Mouse (Mus musculus): ENCODE measurements around the gene Tnks2. TPM values are rescaled to one million over a fixed set of nuclear protein-coding genes. Genes with fewer than 3 reads are reported as not detected.

Tnks2 gene
- polyA plus RNA-seq, 1 experiment from 2014 or later: 47.6 TPM

DNA sequence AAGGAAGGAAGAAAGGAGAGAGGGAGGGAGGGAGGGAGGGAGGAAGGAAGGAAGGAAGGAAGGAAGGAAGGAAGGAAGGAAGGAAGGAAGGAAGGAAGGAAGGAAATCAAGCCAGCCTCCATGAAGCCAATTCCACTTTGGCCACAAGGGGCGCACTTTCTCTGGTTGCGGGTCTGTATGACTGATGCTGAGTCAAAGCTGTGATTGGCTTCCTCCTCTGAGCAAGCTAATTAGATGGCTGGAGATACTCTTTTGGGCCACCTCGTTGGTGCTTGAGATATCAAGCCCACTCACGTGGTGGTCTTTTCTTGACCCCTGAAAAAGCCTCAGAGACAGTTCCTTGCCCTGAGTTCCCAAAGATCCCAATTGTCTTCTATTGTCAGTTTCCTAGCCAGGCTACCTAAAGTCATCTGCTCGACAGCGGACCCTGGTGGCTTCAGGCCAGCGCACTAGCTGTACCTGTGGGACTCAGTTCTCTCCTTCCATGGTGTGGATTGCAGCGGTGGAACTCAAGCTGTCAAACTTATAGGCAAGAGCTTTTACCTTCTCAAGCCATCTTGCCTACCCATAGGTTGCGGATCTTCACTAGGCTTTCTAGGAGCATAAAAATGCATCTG lies 75.8 kb downstream of the Tnks2 start:
- no peak for ATAC-seq (ENCODE audit: borderline replicate concordance, extremely low read depth, low FRiP score, low TSS enrichment)
- H3K9ac ChIP-seq: no peak overlapping the region
- no peak overlapping the region for H3K4me3 ChIP-seq
- H3K27ac ChIP-seq: no peak overlapping the region
- H3K27me3 ChIP-seq: no peaks in the 10 kb centered on the region
- H3K9me3 ChIP-seq: no peaks in the 10 kb centered on the region
- H3K4me1 ChIP-seq: peaks cover 3% of the 10 kb centered on the region; the same call in 1 of the 2 replicates
- no peak overlapping the region for H3K4me2 ChIP-seq
- no peaks in the 10 kb centered on the region for H3K36me3 ChIP-seq
- WGBS: 21% methylated on average over 9 of the region's 9 CpGs

DNA sequence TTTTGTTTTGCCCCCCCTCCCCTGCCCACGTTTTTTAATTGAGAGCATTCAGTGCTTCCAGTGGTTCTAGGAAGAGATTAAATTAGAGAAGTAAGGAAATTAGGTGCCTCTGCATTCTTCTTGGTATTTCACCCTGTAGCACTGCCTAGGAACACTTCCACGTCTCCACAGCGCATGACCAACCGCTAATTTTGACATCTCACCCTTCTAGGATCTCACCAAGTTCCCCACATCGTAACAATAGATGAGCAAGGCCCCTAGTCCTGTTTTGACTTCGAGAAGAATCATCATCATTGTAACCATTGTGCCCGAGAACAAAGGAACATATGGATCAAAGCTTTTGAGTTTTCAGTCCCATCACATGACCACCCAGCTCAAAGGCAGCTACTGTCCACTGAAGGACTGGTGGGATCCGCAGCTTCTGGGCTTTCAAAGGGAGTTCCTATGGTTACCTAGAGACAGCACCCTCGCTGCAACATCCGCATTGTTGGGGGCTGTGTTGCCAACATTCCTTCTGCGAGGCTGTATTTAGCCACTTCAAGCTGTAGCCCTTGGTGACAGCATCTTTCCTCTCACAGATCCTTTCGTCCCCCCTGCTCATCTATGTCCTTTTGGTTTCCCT lies 76.5 kb downstream of the Tnks2 start:
- ATAC-seq (ENCODE audit: borderline replicate concordance, extremely low read depth, low FRiP score, low TSS enrichment): no peak
- Histone ChIP-seq H3K9me3 (no peaks in the 10 kb centered on the region), H3K27ac (no peak overlapping the region), H3K36me3 (no peaks in the 10 kb centered on the region), H3K9ac (no peak overlapping the region), H3K4me2 (no peak overlapping the region), H3K27me3 (no peaks in the 10 kb centered on the region), H3K4me3 (no peak overlapping the region), H3K4me1 (no peaks in the 10 kb centered on the region)
- WGBS: 53% methylated on average over 12 of the region's 12 CpGs

DNA sequence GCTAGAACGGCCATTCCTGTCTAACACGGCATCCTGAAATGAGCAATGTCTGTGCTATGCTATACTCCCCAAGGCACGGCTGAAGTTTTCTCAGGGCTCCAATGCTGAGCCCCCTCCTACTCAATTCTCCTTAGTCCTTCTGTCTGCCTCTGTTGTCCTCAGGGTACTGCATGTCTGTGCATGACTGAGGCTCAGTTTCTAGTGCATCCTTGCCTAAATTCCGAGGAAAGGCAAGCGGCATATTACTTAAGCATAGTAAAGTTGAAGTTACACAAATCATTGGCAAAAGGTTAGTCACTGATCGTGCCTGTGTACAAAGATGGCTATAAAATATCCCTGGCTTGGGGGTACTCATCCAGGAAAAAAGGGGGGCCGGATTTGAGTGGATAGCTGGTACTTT lies 79.0 kb downstream of the Tnks2 start:
- Histone ChIP-seq H3K9me3 (no peaks in the 10 kb centered on the region), H3K4me2 (no peak overlapping the region), H3K27me3 (no peaks in the 10 kb centered on the region), H3K27ac (no peak overlapping the region), H3K4me1 (peaks cover 9% of the 10 kb centered on the region), H3K9ac (no peak overlapping the region), H3K4me3 (no peak overlapping the region), H3K36me3 (no peaks in the 10 kb centered on the region)
- 69% methylated on average over 7 of the region's 7 CpGs for WGBS
- ATAC-seq (ENCODE audit: borderline replicate concordance, extremely low read depth, low FRiP score, low TSS enrichment): no peak

DNA sequence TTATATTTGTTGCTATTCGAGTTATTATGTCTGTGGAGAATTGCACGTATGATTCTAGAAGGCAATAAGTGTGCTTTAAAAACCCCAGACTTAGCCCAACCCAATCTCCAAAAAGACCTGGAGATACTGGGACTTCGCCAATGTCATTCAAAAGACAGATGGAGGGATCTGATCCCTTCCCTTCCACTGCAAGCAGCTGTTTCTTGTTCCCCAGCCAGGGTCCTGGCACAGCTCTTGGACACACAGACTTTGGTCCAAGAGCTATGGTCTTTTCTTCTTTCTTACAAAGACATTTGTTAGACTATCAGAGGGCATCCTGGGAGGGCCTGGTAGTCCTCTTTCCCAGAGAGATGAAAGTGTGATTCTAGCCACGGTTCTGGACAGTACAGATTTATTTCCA lies 82.2 kb downstream of the Tnks2 start:
- 66% methylated on average over 4 of the region's 4 CpGs for WGBS
- Histone ChIP-seq H3K4me2 (no peak overlapping the region), H3K27me3 (no peaks in the 10 kb centered on the region), H3K27ac (no peak overlapping the region), H3K4me1 (peaks cover 14% of the 10 kb centered on the region), H3K9me3 (no peaks in the 10 kb centered on the region), H3K9ac (no peak overlapping the region), H3K36me3 (no peaks in the 10 kb centered on the region), H3K4me3 (no peak overlapping the region)
- no peak for ATAC-seq (ENCODE audit: borderline replicate concordance, extremely low read depth, low FRiP score, low TSS enrichment)

DNA sequence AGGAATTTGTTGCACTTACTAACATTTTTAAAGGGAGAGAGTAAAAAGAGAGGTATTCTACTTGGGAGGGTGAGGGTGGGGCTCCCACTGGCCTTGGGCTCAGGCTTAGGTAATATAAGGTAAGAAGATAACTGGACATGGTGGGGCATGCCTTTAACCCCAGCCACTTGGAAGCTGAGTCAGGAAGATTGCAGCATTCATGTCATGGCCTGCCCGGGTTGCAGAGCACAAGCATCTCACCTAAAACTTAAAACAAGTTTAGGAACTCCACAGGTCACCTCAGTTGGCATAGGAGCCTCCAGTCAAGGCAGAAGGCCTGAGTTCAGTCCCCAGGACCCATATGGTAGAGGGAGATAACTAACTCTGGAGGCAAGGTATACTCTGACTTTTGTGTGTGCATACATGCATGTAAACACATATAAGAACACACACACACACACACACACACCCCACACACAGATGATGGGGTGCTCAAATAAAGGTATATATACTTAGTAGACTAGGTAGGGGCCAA lies 82.9 kb downstream of the Tnks2 start:
- H3K4me1 ChIP-seq: peaks cover 14% of the 10 kb centered on the region
- no peak overlapping the region for H3K4me3 ChIP-seq
- WGBS: 78% methylated on average over 1 of the region's 1 CpGs
- no peaks in the 10 kb centered on the region for H3K9me3 ChIP-seq
- H3K36me3 ChIP-seq: no peaks in the 10 kb centered on the region
- no peaks in the 10 kb centered on the region for H3K27me3 ChIP-seq
- no peak overlapping the region for H3K9ac ChIP-seq
- ATAC-seq (ENCODE audit: borderline replicate concordance, extremely low read depth, low FRiP score, low TSS enrichment): no peak
- H3K27ac ChIP-seq: no peak overlapping the region
- no peak overlapping the region for H3K4me2 ChIP-seq

DNA sequence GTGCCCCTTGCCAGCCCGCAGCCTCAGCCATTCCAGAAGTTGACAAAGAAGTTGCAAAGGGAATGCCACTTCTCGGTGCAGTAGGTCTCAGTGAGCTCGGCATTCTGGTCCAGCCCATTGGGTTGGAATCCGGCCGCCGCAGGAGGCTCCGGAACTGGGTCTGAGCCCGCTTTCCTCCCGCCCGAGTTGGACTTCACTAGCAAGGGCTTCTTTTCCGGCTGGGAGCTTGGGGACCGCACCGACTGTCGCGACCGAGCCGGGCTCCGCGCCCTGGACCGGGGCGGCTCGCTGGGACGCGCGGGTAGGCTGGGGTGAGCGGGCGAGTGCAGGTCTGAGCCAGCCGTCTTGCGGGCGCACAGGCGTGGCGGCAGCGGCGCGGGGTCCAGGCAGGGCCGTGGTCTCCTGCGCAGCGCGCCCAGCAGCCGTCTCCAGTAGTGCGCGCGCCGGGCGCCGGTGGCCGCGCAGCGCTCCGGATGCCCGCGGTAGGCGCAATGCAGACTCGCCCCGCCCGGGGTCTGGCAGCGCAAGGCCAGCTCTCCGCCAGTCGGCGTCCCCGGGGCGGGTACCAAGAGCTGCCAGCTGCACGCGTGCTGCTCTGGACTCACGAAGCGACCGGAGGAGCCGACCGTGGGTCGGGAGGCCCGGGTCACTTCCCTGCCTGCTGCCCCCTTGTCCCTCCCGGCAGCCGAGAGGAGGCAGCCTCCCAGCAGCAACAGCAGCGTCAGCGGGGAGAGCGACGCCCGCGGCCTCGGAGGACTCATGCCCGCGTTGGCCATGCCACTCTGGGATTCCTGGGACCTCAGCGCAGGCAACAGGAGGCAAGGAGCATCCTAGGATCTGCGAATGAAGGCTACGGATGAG lies 84.6 kb downstream of the Tnks2 start:
- peak; percentile 88 for ATAC-seq (ENCODE audit: borderline replicate concordance, extremely low read depth, low FRiP score, low TSS enrichment)
- WGBS: under 1% methylated on average over 74 of the region's 85 CpGs

DNA sequence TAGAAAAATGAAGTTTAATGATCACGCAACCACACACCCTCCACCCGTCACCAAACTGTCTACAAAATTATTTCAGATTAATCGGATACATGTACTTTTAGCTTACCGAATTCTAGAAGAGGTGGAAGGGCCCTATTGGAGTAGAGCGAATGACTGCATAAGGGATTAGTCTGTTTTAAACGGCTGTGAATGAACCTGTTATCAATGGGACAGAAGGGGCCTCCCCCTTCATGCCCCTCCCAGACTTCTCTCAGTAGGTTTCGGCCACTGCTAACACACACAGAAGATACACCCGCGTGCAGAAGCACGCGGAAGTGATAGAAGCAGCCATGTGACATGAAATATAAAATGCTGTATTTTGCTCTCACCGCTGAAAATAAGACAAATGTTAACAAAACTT lies 85.4 kb downstream of the Tnks2 start, which contains the start of gene Fgfbp3:
Gene Fgfbp3, minus strand, starts transcription at position 150 of the 400 bp plus-strand sequence.
- ATAC-seq (ENCODE audit: borderline replicate concordance, extremely low read depth, low FRiP score, low TSS enrichment): no peak
- Histone ChIP-seq H3K9me3 (no peaks in the 10 kb centered on the region), H3K4me1 (peaks cover 19% of the 10 kb centered on the region), H3K36me3 (no peaks in the 10 kb centered on the region), H3K27ac (peak within 1 kb of the TSS; percentile 95), H3K27me3 (no peaks in the 10 kb centered on the region), H3K4me2 (peak within 1 kb of the TSS; percentile 79), H3K4me3 (peak within 1 kb of the TSS; percentile 81), H3K9ac (peak within 1 kb of the TSS; percentile 72)
- WGBS: 11% methylated on average over 12 of the region's 12 CpGs

More for the DNA sequence above, 84.6 kb downstream of the Tnks2 start:
- no peaks in the 10 kb centered on the region for H3K27me3 ChIP-seq
- peak overlapping the region; percentile 79 for H3K4me2 ChIP-seq
- H3K9ac ChIP-seq: peak overlapping the region; percentile 72
- peaks cover 19% of the 10 kb centered on the region for H3K4me1 ChIP-seq
- peak overlapping the region; percentile 95 for H3K27ac ChIP-seq
- H3K4me3 ChIP-seq: peak overlapping the region; percentile 81
- no peaks in the 10 kb centered on the region for H3K36me3 ChIP-seq
- H3K9me3 ChIP-seq: no peaks in the 10 kb centered on the region

DNA sequence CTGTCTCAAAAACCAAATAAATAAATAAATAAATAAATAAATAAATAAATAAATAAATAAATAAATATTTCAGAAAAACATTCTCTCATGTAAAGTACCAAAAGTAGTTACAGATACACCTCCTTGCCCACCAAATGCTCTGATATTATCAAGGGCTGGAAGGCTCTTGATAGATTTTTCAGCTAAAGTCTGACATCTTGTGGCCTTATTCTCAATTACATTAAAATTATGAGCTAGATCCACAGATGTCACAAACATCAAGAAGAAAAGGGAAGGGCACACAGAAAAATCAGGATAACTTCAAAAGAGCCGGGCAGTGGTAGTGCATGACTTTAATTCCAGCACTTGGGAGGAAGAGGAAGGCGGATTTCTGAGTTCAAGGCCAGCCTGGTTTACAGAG lies 88.0 kb downstream of the Tnks2 start:
- H3K27ac ChIP-seq: peak overlapping the region; percentile 80
- no peaks in the 10 kb centered on the region for H3K36me3 ChIP-seq
- H3K4me3 ChIP-seq: no peak overlapping the region
- peaks cover 29% of the 10 kb centered on the region for H3K4me1 ChIP-seq
- H3K27me3 ChIP-seq: no peaks in the 10 kb centered on the region
- H3K4me2 ChIP-seq: no peak overlapping the region
- H3K9me3 ChIP-seq: no peaks in the 10 kb centered on the region
- H3K9ac ChIP-seq: no peak overlapping the region
- WGBS: 19% methylated on average over 2 of the region's 2 CpGs
- no peak for ATAC-seq (ENCODE audit: borderline replicate concordance, extremely low read depth, low FRiP score, low TSS enrichment)

DNA sequence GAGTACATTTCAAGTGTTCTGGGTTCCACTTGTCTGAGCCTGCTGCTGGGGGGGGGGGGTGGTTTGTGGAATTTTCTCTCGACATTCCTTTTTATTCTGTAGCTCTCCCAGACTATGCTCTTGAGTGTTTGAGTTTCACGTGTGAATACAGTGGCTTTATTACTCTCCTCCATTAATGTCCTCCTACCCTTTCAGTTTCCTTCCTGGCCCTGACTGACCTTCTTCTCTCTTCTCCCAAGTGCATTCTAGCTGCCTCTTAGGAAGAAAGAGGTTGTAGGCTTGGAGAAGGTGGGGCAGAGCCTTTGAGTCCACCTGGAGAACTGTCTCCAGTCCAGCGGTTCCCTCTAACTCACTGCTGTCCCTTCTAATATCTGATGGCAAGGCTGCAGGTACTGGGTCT lies 88.9 kb downstream of the Tnks2 start:
- peak; percentile 8; the same call in 1 of the 2 replicates for ATAC-seq (ENCODE audit: borderline replicate concordance, extremely low read depth, low FRiP score, low TSS enrichment)

DNA sequence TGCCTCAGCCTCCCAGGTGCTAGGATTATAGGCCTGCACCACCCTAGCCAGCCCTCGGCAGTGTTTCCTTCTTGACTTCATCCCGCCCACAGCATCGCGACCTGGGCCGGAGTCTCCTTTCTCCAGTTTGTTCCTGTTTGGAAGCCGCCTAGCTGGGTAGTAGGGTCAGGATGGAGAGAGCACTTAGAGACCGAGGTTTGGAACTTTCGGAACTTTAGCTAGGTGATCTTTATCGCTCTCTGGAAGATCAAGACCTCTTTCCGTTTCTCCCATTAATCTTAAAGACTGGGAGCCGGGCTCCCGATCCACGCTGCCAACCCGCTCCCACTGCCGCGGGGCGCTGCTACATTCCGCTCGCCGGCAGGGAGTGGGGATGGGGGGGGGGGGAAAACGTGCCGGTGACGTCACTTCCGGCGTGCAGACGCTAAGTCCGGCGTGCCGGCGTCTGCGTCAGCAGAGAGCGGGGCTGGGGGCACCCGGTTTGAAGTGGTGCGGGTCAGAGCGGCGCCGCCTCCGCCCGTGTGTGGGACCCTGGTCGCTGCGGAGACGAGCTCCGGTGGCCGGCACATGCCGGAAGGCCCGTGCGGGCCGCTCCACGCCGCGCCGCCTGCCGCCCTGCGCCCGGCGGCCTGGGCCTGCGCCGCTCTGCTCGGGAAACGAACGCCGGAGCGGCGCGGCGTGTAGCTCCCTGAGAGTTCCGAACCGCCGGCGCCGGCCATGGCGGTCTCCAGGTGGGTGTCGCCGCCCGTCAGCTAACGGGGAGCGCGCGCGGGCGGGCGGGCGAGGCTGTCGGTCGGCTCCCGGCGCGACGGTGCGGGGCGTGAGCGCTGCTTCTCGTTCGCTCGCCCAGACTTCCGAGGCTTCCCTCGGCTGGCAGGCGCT lies 91.9 kb downstream of the Tnks2 start, which contains the start of gene Btaf1:
Gene Btaf1, plus strand, starts transcription at position 409 of the 882 bp plus-strand sequence.
- Histone ChIP-seq H3K27me3 (no peaks in the 10 kb centered on the region), H3K4me2 (peak within 1 kb of the TSS; percentile 79), H3K4me3 (peak within 1 kb of the TSS; percentile 81), H3K9ac (peak within 1 kb of the TSS; percentile 95), H3K27ac (peak within 1 kb of the TSS; percentile 95), H3K9me3 (no peaks in the 10 kb centered on the region), H3K4me1 (peaks cover 33% of the 10 kb centered on the region), H3K36me3 (no peaks in the 10 kb centered on the region)
- under 1% methylated on average over 98 of the region's 98 CpGs for WGBS
- ATAC-seq (ENCODE audit: borderline replicate concordance, extremely low read depth, low FRiP score, low TSS enrichment): peak; percentile 95

More for the DNA sequence above, 88.9 kb downstream of the Tnks2 start:
- Histone ChIP-seq H3K4me1 (peaks cover 31% of the 10 kb centered on the region), H3K4me2 (no peak overlapping the region), H3K9me3 (no peaks in the 10 kb centered on the region), H3K27ac (peak overlapping the region; percentile 84), H3K4me3 (no peak overlapping the region), H3K36me3 (no peaks in the 10 kb centered on the region), H3K9ac (no peak overlapping the region), H3K27me3 (no peaks in the 10 kb centered on the region)
- 47% methylated on average over 3 of the region's 3 CpGs for WGBS

Data from lung, embryonic 15.5 days (tissue).